Mouse (Mus musculus) G1E-ER4 (cell line): Measurements from ENCODE around the gene Grb10. TPM values are rescaled to one million over a fixed set of nuclear protein-coding genes. Genes with fewer than 3 reads are reported as not detected.

Source experiments
- GATA1 ChIP-seq: IDR thresholded peaks from one replicate; pipeline ENCODE4 v1.8.0; 2012; ENCODE audit warnings: low read length, inconsistent platforms
- polyA plus RNA-seq: library from polyadenylated mRNA; stranded (reverse); fragments of >175 nt; gene quantifications from 2 replicates; pipeline ENCODE4 v1.2.3, GENCODE M21; 2012

The Grb10 gene
- polyA plus RNA-seq = not detected in 2 replicates

- no peak for TF ChIP-seq GATA1
Measured at GRCm38 (mm10) chr11:12038470-12038985, at the start of gene Grb10. Gene Grb10 (minus strand): TSS chr11:12038683.

GRCm38 (mm10) chr11:12081638-12082037 lies 43.2 kb upstream of the Grb10 start:
- no peak for TF ChIP-seq GATA1

- TF ChIP-seq GATA1 = no peak
Measured at GRCm38 (mm10) chr11:12079231-12079630, 40.7 kb upstream of the Grb10 start.

- TF ChIP-seq GATA1 = no peak
Measured at GRCm38 (mm10) chr11:12075449-12075848, 37.0 kb upstream of the Grb10 start.

GRCm38 (mm10) chr11:12073394-12074226 lies 35.1 kb upstream of the Grb10 start:
- no peak for TF ChIP-seq GATA1

GRCm38 (mm10) chr11:12072322-12072721 lies 33.8 kb upstream of the Grb10 start:
- TF ChIP-seq GATA1 = no peak

GRCm38 (mm10) chr11:12059005-12059404 lies 20.5 kb upstream of the Grb10 start:
- no peak for TF ChIP-seq GATA1

- no peak for TF ChIP-seq GATA1
Measured at GRCm38 (mm10) chr11:12048547-12049327, 10.3 kb upstream of the Grb10 start.

- no peak for TF ChIP-seq GATA1
Measured at GRCm38 (mm10) chr11:12048135-12048534, 9.7 kb upstream of the Grb10 start.

GRCm38 (mm10) chr11:12044245-12044644 lies 5.8 kb upstream of the Grb10 start:
- TF ChIP-seq GATA1 = no peak

- TF ChIP-seq GATA1 = no peak
Measured at GRCm38 (mm10) chr11:12041787-12042186, 3.3 kb upstream of the Grb10 start.

- no peak for TF ChIP-seq GATA1
Measured at GRCm38 (mm10) chr11:12041379-12041778, 2.9 kb upstream of the Grb10 start.

- TF ChIP-seq GATA1 = no peak
Measured at GRCm38 (mm10) chr11:12040391-12040790, 1.9 kb upstream of the Grb10 start.

- TF ChIP-seq GATA1 = no peak
Measured at GRCm38 (mm10) chr11:12039748-12040147, 1.3 kb upstream of the Grb10 start.

- TF ChIP-seq GATA1 = no peak
Measured at GRCm38 (mm10) chr11:12039098-12039497, 615 bp upstream of the Grb10 start.

GRCm38 (mm10) chr11:12037689-12038469 lies 604 bp downstream of the Grb10 start:
- TF ChIP-seq GATA1 = no peak
